14 mouse cellular contexts compared by ENCODE assay signal in the genomic region with DNA sequence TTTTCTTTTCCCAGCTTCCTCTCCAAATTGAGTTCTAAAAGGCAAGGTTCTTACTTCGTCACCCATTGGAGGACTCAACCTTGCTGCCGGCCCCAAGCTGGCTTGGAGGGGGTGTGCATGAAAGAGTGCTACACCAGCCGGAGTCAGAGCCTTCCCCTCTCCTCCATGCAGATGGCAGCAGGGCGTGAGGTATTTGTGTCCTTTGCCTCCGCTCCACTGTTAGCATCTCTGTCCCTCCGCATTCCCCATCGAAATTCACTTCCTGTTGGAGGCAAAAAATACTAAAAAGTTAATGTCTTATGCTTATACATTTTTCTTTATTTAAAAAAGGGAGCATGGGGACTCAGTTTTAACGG.
DNase-seq lines count a peak whose midpoint lies in the region; ATAC-seq and TF ChIP-seq lines count a peak whose summit lies in the region.
"Had no signal": no experiment of that assay in that cellular context is flagged by ENCODE, and none has a peak within 500 bp of the region (broad histone marks: within the 10 kb centered on the region; RNA-seq: fewer than 3 reads in every experiment).

No protein-coding gene starts in this region.

- peak overlapping the region; percentile 9; the same call in 1 of the 2 replicates for H3K27ac ChIP-seq in forebrain, postnatal 0 days (ENCODE audit: low read depth, low read length)
- H3K27ac ChIP-seq in forebrain, embryonic 12.5 days = no peak overlapping the region
- peak overlapping the region; percentile 67; the same call in 1 of the 2 replicates for H3K27ac ChIP-seq in hindbrain, embryonic 10.5 days
- H3K27ac ChIP-seq in hindbrain, embryonic 16.5 days (ENCODE audit: low read depth, low read length) = no peak overlapping the region; the same call in 1 of the 2 replicates
- 0 out of 2 replicates have a peak overlapping the region, but pooled peaks have one; percentile 12 for H3K27ac ChIP-seq in liver, embryonic 16.5 days (ENCODE audit: low read length)
- H3K27ac ChIP-seq: liver, embryonic 15.5 days had no signal

- 0 out of 2 replicates have a peak, but pooled peaks cover 3% of the 10 kb centered on the region for H3K36me3 ChIP-seq in forebrain, postnatal 0 days (ENCODE audit: insufficient read depth)
- H3K36me3 ChIP-seq in forebrain, embryonic 12.5 days (replicated peaks) = no peaks in the 10 kb centered on the region
- H3K36me3 ChIP-seq in hindbrain, embryonic 10.5 days = no peaks in the 10 kb centered on the region
- no peaks in the 10 kb centered on the region for H3K36me3 ChIP-seq in hindbrain, embryonic 16.5 days (ENCODE audit: control insufficient read depth, insufficient read depth, low read length)
- H3K36me3 ChIP-seq in liver, embryonic 16.5 days (ENCODE audit: control insufficient read depth, insufficient read depth) = no peaks in the 10 kb centered on the region
- H3K36me3 ChIP-seq: liver, embryonic 15.5 days had no signal

- H3K9me3 ChIP-seq in forebrain, postnatal 0 days (ENCODE audit: low read length) = no peaks in the 10 kb centered on the region
- no peaks in the 10 kb centered on the region for H3K9me3 ChIP-seq in forebrain, embryonic 12.5 days
- H3K9me3 ChIP-seq in hindbrain, embryonic 10.5 days = no peaks in the 10 kb centered on the region
- H3K9me3 ChIP-seq in hindbrain, embryonic 16.5 days (ENCODE audit: control insufficient read depth, low read length) = no peaks in the 10 kb centered on the region
- H3K9me3 ChIP-seq in liver, embryonic 16.5 days (replicated peaks; ENCODE audit: control insufficient read depth, low read length) = no peaks in the 10 kb centered on the region
- H3K9me3 ChIP-seq: liver, embryonic 15.5 days had no signal

- H3K4me3 ChIP-seq in forebrain, postnatal 0 days (ENCODE audit: low read depth, low read length) = no peak overlapping the region
- H3K4me3 ChIP-seq in forebrain, embryonic 12.5 days (replicated peaks) = no peak overlapping the region
- no peak overlapping the region for H3K4me3 ChIP-seq in hindbrain, embryonic 10.5 days
- no peak overlapping the region for H3K4me3 ChIP-seq in hindbrain, embryonic 16.5 days (ENCODE audit: low read length)
- no peak overlapping the region for H3K4me3 ChIP-seq in liver, embryonic 16.5 days (ENCODE audit: low read depth, low read length)
- H3K4me3 ChIP-seq: liver, embryonic 15.5 days had no signal

- no peaks in the 10 kb centered on the region for H3K27me3 ChIP-seq in forebrain, postnatal 0 days (ENCODE audit: insufficient read depth, low read length)
- no peaks in the 10 kb centered on the region for H3K27me3 ChIP-seq in forebrain, embryonic 12.5 days
- no peaks in the 10 kb centered on the region for H3K27me3 ChIP-seq in hindbrain, embryonic 10.5 days (ENCODE audit: insufficient read depth, poor library complexity, severe bottlenecking)
- no peaks in the 10 kb centered on the region for H3K27me3 ChIP-seq in hindbrain, embryonic 16.5 days (replicated peaks; ENCODE audit: control insufficient read depth, insufficient read depth, low read length)
- H3K27me3 ChIP-seq in liver, embryonic 16.5 days (ENCODE audit: control insufficient read depth, insufficient read depth, low read depth, low read length) = no peaks in the 10 kb centered on the region
- H3K27me3 ChIP-seq: liver, embryonic 15.5 days had no signal

- H3K9ac ChIP-seq in forebrain, postnatal 0 days = no peak overlapping the region
- no peak overlapping the region for H3K9ac ChIP-seq in forebrain, embryonic 12.5 days
- H3K9ac ChIP-seq in hindbrain, embryonic 16.5 days (ENCODE audit: low read depth, low read length) = no peak overlapping the region
- no peak overlapping the region for H3K9ac ChIP-seq in liver, embryonic 16.5 days (ENCODE audit: low read depth, low read length)
- H3K9ac ChIP-seq: liver, embryonic 15.5 days had no signal

- DNase-seq in forebrain, postnatal 0 days = no peak
- DNase-seq in hindbrain, embryonic 10.5 days (ENCODE audit: low spot score) = no peak
- DNase-seq in liver = no peak
- DNase-seq in brain, adult 2 months (ENCODE audit: low read depth, low spot score) = peak; percentile 50
- DNase-seq: adrenal gland, postnatal 10 days; cerebellum, postnatal 10 days; layer of hippocampus, adult 9-11 months; thymus, postnatal 36 days had no signal

- TF ChIP-seq CTCF in forebrain, postnatal 0 days (IDR thresholded peaks at IDR 0.05; ENCODE audit: low read depth) = no peak

- no peak overlapping the region for H3K4me2 ChIP-seq in forebrain, postnatal 0 days (ENCODE audit: low read depth)
- no peak overlapping the region for H3K4me2 ChIP-seq in forebrain, embryonic 12.5 days
- no peak overlapping the region for H3K4me2 ChIP-seq in hindbrain, embryonic 16.5 days (ENCODE audit: low read length)
- H3K4me2 ChIP-seq in liver, embryonic 16.5 days (ENCODE audit: low read depth, low read length) = no peak overlapping the region
- H3K4me2 ChIP-seq: liver, embryonic 15.5 days had no signal

- H3K4me1 ChIP-seq in forebrain, postnatal 0 days (ENCODE audit: insufficient read depth) = no peaks in the 10 kb centered on the region
- H3K4me1 ChIP-seq in forebrain, embryonic 12.5 days = peaks cover 18% of the 10 kb centered on the region
- H3K4me1 ChIP-seq in hindbrain, embryonic 10.5 days (replicated peaks) = peaks cover 41% of the 10 kb centered on the region
- peaks cover 3% of the 10 kb centered on the region for H3K4me1 ChIP-seq in hindbrain, embryonic 16.5 days (ENCODE audit: control insufficient read depth, insufficient read depth, low read depth, low read length)
- H3K4me1 ChIP-seq in liver, embryonic 16.5 days (ENCODE audit: control insufficient read depth, low read depth, low read length) = no peaks in the 10 kb centered on the region
- H3K4me1 ChIP-seq: liver, embryonic 15.5 days had no signal

- ATAC-seq in forebrain, postnatal 0 days = no peak
- no peak for ATAC-seq in forebrain, embryonic 12.5 days (ENCODE audit: low FRiP score)
- ATAC-seq in hindbrain, embryonic 16.5 days = no peak
- ATAC-seq in liver, embryonic 16.5 days (ENCODE audit: low read depth) = no peak
- ATAC-seq in megakaryocyte-erythroid progenitor cell, adult 5-6 weeks (replicated peaks; ENCODE audit: low FRiP score, low TSS enrichment, poor library complexity, severe bottlenecking) = no peak
- ATAC-seq: inflammation-experienced regulatory T-cells, adult 6 months had no signal

- 67% methylated on average over 8 of the region's 8 CpGs for WGBS in forebrain, postnatal 0 days
- WGBS in forebrain, embryonic 12.5 days = 71% methylated on average over 8 of the region's 8 CpGs
- WGBS in hindbrain, embryonic 10.5 days = 65% methylated on average over 8 of the region's 8 CpGs
- 68% methylated on average over 8 of the region's 8 CpGs for WGBS in hindbrain, embryonic 16.5 days
- 69% methylated on average over 8 of the region's 8 CpGs for WGBS in liver, embryonic 16.5 days (ENCODE audit: insufficient replicate concordance)

Comparison
In these comparisons a context has a peak if more than half of its experiments do, and no peak if none do; other contexts are left out.
1. H3K27ac ChIP-seq: peak in forebrain, postnatal 0 days (single experiment), hindbrain, embryonic 10.5 days (single experiment) and liver, embryonic 16.5 days (single experiment); none in forebrain, embryonic 12.5 days (single experiment) and hindbrain, embryonic 16.5 days (single experiment).